Comparison of ENCODE assay signal across 8 mouse cellular contexts in genomic region chr17:83953656-83954055, GRCm38 (mm10).
A peak's percentile ranks its signal among the peaks of the same experiment; 100 is the strongest.
DNase-seq lines count a peak whose midpoint lies in the region; ATAC-seq lines count a peak whose summit lies in the region.

No protein-coding gene starts in this region.

- no peak overlapping the region for H3K4me3 ChIP-seq in heart, embryonic 11.5 days (ENCODE audit: low read depth, low read length)
- H3K4me3 ChIP-seq in embryonic facial prominence, embryonic 14.5 days (ENCODE audit: low read depth, low read length), result no peak overlapping the region
- H3K4me3 ChIP-seq in midbrain, embryonic 15.5 days, result no peak overlapping the region

- H3K9me3 ChIP-seq in heart, embryonic 11.5 days (replicated peaks; ENCODE audit: control insufficient read depth, low read length), result no peaks in the 10 kb centered on the region
- no peaks in the 10 kb centered on the region for H3K9me3 ChIP-seq in embryonic facial prominence, embryonic 14.5 days (ENCODE audit: control insufficient read depth, low read length)
- H3K9me3 ChIP-seq in midbrain, embryonic 15.5 days, result no peaks in the 10 kb centered on the region

- ATAC-seq in heart, embryonic 11.5 days (replicated peaks; ENCODE audit: insufficient number of reproducible peaks, low FRiP score, low TSS enrichment), result no peak
- no peak for ATAC-seq in embryonic facial prominence, embryonic 14.5 days (ENCODE audit: low read depth)
- ATAC-seq in midbrain, embryonic 15.5 days (replicated peaks), result no peak

- DNase-seq in heart, postnatal 14 days, result no peak
- peak; percentile 52 for DNase-seq in embryonic facial prominence, embryonic 14.5 days (ENCODE audit: low spot score)
- peak; percentile 37 for DNase-seq in kidney, adult 9 months
- no peak for DNase-seq in right cerebral cortex, adult 2 months (ENCODE audit: low spot score in 2 of 2)
- DNase-seq in thymus, postnatal 0 days (ENCODE audit: low spot score), result no peak
- DNase-seq in thymus, adult 18-20 months, result no peak

- peaks cover 43% of the 10 kb centered on the region for H3K4me1 ChIP-seq in heart, embryonic 11.5 days (ENCODE audit: control insufficient read depth, insufficient read depth, low read length)
- H3K4me1 ChIP-seq in embryonic facial prominence, embryonic 14.5 days (ENCODE audit: control insufficient read depth, insufficient read depth, low read length), result peaks cover 62% of the 10 kb centered on the region
- H3K4me1 ChIP-seq in midbrain, embryonic 15.5 days, result peaks cover 22% of the 10 kb centered on the region

- intact Hi-C loops in heart, postnatal 14 days (cut with DNase I), result loop anchor here (2.0 kb wide), 1 partner anchor 37 kb away; no protein-coding TSS in a partner anchor

- no peaks in the 10 kb centered on the region for H3K36me3 ChIP-seq in heart, embryonic 11.5 days (ENCODE audit: control insufficient read depth, insufficient read depth, low read length)
- H3K36me3 ChIP-seq in embryonic facial prominence, embryonic 14.5 days (ENCODE audit: control insufficient read depth, insufficient read depth, low read length), result no peaks in the 10 kb centered on the region
- H3K36me3 ChIP-seq in midbrain, embryonic 15.5 days (replicated peaks), result no peaks in the 10 kb centered on the region

- H3K27me3 ChIP-seq in heart, embryonic 11.5 days (ENCODE audit: control insufficient read depth, insufficient read depth, low read length), result no peaks in the 10 kb centered on the region
- no peaks in the 10 kb centered on the region for H3K27me3 ChIP-seq in embryonic facial prominence, embryonic 14.5 days (replicated peaks; ENCODE audit: control insufficient read depth, insufficient read depth, low read length)
- no peaks in the 10 kb centered on the region for H3K27me3 ChIP-seq in midbrain, embryonic 15.5 days (replicated peaks)

- H3K4me2 ChIP-seq in heart, embryonic 11.5 days, result no peak overlapping the region
- H3K4me2 ChIP-seq in embryonic facial prominence, embryonic 14.5 days (ENCODE audit: low read depth, low read length), result no peak overlapping the region
- no peak overlapping the region for H3K4me2 ChIP-seq in midbrain, embryonic 15.5 days

- peak overlapping the region; percentile 89 for H3K27ac ChIP-seq in heart, embryonic 11.5 days (ENCODE audit: low read depth, low read length)
- H3K27ac ChIP-seq in embryonic facial prominence, embryonic 14.5 days (replicated peaks; ENCODE audit: low read depth, low read length), result peak overlapping the region; percentile 89
- H3K27ac ChIP-seq in midbrain, embryonic 15.5 days, result peak overlapping the region; percentile 79

- WGBS in heart, embryonic 11.5 days (ENCODE audit: insufficient replicate concordance), result 46% methylated on average over 7 of the region's 7 CpGs
- 56% methylated on average over 7 of the region's 7 CpGs for WGBS in embryonic facial prominence, embryonic 14.5 days
- WGBS in midbrain, embryonic 15.5 days, result 47% methylated on average over 7 of the region's 7 CpGs

- 0 out of 2 replicates have a peak overlapping the region, but pooled peaks have one; percentile 52 for H3K9ac ChIP-seq in heart, embryonic 11.5 days (ENCODE audit: low read depth, low read length)
- H3K9ac ChIP-seq in embryonic facial prominence, embryonic 14.5 days (ENCODE audit: low read depth, low read length), result peak overlapping the region; percentile 21; the same call in 1 of the 2 replicates
- no peak overlapping the region for H3K9ac ChIP-seq in midbrain, embryonic 15.5 days

Comparison
In these comparisons a context has a peak if more than half of its experiments do, and no peak if none do; other contexts are left out.
1. DNase-seq: peak in embryonic facial prominence, embryonic 14.5 days (single experiment) and kidney, adult 9 months (single experiment); none in heart, postnatal 14 days (0 of 2), right cerebral cortex, adult 2 months (0 of 2), thymus, postnatal 0 days (single experiment) and thymus, adult 18-20 months (0 of 2).
2. Peak in every context shown above with its lines, with median percentiles within 50 percentile points of each other: H3K27ac ChIP-seq.